Mouse (Mus musculus): ENCODE data around the gene Olfr574.

The Olfr574 gene

DNA sequence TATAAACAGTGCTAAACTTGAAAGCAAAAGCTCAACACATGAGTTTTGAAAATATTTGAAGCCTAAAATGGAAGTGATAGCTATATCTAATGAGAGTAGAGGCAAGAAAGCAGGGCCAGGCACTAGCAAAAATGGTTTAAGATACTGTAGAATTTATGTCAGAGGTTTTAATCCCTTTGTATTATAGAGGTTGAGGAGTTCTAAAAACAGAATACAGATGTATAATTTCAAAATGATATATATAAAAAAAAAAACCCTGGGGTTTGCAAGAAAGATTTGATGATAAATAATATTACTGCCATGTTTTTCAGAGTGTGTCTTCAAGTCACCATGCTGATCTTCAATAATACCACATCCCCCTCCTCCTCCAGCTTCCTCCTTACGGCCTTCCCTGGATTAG is at the start of gene Olfr574:
Gene Olfr574, plus strand, starts transcription at position 301 of the 400 bp plus-strand sequence.
- DNase-seq (ENCODE audit: low spot score): no peak

GRCm38 (mm10) chr7:102915261-102915660 is 33.0 kb upstream of the Olfr574 start:
- no peak for DNase-seq (ENCODE audit: low spot score)

DNA sequence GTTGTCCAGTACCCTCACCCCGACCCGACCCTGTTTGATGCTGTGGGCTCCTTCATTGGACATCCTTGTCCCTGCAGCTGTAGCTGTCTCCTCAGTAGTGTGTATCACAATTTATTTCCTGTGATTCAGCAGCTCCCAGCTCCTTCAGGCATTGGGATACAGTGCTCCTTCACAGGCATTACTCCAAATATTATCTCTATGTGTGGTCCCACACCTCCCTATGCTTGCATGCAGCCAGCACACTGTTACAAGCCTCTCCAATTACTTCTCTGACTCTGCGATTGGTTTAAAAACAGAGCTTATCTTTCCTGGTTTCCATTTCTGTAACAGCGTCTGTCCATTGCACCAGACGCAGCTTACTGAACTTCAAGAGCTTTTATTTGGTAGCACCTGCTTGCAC is 31.9 kb upstream of the Olfr574 start:
- DNase-seq (ENCODE audit: low spot score): no peak

GRCm38 (mm10) chr7:102917032-102917875 is 31.0 kb upstream of the Olfr574 start, which contains the start of gene Olfr571:
TSS of gene Olfr571 (minus strand) at chr7:102917536.
- no peak for DNase-seq (ENCODE audit: low spot score)

GRCm38 (mm10) chr7:102919632-102920031 is 28.6 kb upstream of the Olfr574 start:
- no peak for DNase-seq (ENCODE audit: low spot score)

DNA sequence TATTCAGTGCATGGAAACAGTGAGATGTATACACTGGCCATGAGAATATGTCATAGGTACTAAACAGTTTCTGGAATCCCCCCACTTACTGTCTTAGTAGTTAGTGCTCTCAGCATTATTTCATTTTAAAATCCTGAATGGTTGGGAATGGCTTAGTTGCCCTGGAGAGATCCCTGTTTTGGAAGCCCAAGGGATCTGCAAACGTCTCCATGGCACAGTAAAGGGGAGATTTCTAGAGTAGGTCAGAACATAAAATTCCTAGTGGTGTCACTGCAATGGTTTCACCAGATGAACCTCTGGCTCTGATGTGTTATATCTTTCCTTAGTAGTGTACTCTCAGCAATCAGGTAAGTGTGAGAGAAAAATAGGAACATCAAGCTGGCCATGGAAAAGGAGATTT is 24.2 kb upstream of the Olfr574 start, which contains the start of gene Olfr572:
Gene Olfr572, plus strand, starts transcription at position 301 of the 400 bp plus-strand sequence.
- DNase-seq (ENCODE audit: low spot score): no peak

GRCm38 (mm10) chr7:102927105-102927504 is 21.2 kb upstream of the Olfr574 start:
- DNase-seq (ENCODE audit: low spot score): no peak

DNA sequence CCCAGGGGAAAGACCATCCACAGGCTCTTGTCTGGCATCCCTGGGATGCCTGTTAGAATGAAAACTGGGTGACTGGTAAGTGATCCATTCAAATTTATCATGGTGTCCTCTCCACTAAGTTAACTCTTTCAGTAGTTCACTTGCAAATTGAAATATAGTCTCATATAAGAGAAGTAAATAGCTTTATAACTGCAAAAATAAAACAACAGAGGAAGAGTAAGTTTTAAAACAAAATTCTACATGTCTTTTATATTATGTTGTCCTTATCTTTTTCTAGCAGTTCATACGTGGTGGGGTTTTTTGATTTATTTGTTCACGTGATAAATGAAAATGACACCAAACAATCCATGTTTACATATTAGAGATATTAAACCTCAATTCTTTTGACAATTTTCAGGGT is 5.8 kb upstream of the Olfr574 start, which contains the start of gene Olfr573-ps1:
Gene Olfr573-ps1, minus strand, starts transcription at position 101 of the 400 bp plus-strand sequence.
- no peak for DNase-seq (ENCODE audit: low spot score)

- no peak for DNase-seq (ENCODE audit: low spot score)
These were observed 4.8 kb upstream of the Olfr574 start for GRCm38 (mm10) chr7:102943417-102943816.

DNA sequence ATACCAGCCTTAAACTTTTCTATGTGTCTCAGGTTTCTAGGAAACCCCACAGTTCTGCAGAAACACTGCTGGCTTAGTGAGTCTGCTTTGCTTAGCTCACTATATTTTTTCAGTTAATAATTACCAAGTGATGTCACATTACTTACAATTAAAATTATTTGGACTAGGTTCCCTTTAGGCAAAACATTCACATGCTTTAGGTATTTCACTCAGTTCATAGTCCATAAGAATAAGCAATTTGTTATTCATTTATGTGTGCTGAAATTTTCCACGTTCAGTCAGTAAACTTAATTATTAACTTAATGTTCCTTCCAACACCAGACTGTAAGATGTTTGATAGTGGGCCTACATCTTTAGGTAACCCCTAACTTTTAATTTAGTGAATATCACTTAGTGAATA is 2.5 kb downstream of the Olfr574 start:
- no peak for DNase-seq (ENCODE audit: low spot score)

DNA sequence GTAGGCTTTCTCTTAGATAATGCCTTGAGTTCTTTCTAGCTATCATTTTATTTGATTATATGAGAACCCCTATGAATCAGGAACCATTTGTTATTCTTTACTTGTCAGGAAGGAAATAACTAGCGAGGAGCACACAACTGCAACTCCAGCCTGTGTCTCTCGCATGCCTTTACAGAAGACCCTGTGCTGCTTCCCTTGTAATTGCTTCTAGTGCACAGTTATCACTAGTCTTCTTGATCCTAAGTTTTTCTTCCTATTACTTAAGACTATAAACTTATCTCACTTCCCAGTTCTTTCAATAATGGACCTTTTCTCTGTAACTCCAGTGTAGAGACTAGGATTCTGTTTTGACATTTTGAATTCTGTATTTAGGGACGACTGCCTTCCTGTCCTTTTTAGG is 9.9 kb downstream of the Olfr574 start:
- DNase-seq (ENCODE audit: low spot score): no peak

- no peak for DNase-seq (ENCODE audit: low spot score)
These were observed 10.3 kb downstream of the Olfr574 start, which contains the start of gene Olfr575 for GRCm38 (mm10) chr7:102958593-102958992. TSS of gene Olfr575 (minus strand) at chr7:102958775.

GRCm38 (mm10) chr7:102962360-102962759 is 14.1 kb downstream of the Olfr574 start, which contains the start of gene Olfr576:
TSS of gene Olfr576 (plus strand) at chr7:102962660.
- DNase-seq (ENCODE audit: low spot score): no peak

- DNase-seq (ENCODE audit: low spot score): no peak
These were observed 26.1 kb downstream of the Olfr574 start for GRCm38 (mm10) chr7:102974399-102974798.

- no peak for DNase-seq (ENCODE audit: low spot score)
These were observed 27.6 kb downstream of the Olfr574 start, which contains the start of gene Olfr577 for GRCm38 (mm10) chr7:102975843-102976242. TSS of gene Olfr577 (minus strand) at chr7:102975943.

- DNase-seq (ENCODE audit: low spot score): no peak
These were observed 41.0 kb downstream of the Olfr574 start, which contains the start of gene Olfr578 for GRCm38 (mm10) chr7:102989224-102989623. TSS of gene Olfr578 (minus strand) at chr7:102989324.

Data from testis, postnatal 10 days (tissue).